Mouse (Mus musculus): ENCODE results near the gene Tex33. TPM values are rescaled to one million over a fixed set of nuclear protein-coding genes. Genes with fewer than 3 reads are reported as not detected.

Tex33 gene
- total RNA-seq, 2 experiments from 2014 or later = not detected

DNA sequence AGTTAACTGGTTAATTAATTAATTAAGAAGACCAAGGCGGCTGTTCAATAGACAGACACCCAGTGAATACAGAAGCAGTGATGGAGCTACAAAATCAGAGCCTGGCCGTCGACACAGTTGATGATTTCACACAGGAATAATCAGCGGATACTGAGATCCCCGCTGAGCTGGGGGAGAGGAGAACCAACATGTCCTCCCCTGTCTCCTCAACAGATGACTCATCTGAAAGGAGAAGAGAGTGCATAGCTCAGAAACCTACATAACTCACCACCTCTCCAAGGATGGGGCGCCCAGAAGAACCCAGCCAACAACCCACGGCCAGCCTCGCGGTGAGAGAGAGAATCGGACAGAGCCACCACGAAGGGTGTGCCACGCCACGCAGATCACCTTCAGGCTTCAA, 24.7 kb upstream of the Tex33 start:
- ATAC-seq (replicated peaks; ENCODE audit: poor library complexity, severe bottlenecking) = no peak

DNA sequence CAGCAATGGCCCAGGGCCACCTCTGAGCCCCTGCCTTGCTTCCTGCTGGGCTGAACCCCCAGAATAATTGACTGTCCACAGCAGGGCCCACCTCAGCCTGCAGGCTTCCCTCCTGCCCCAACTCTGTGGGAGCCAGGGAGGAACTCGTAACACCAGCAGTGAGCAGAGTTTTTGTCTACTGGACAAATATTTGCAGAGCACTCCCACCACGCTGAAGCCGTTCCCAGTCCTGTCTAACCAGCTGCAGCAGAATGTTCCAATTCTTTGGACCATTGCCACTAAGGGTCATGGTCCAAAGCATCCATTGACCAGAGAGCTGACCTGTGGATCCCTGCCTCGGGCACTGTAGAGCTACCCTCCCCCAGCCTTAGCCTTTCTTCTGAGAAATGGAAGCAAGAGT, 21.2 kb upstream of the Tex33 start:
- no peak for ATAC-seq (replicated peaks; ENCODE audit: poor library complexity, severe bottlenecking)

DNA sequence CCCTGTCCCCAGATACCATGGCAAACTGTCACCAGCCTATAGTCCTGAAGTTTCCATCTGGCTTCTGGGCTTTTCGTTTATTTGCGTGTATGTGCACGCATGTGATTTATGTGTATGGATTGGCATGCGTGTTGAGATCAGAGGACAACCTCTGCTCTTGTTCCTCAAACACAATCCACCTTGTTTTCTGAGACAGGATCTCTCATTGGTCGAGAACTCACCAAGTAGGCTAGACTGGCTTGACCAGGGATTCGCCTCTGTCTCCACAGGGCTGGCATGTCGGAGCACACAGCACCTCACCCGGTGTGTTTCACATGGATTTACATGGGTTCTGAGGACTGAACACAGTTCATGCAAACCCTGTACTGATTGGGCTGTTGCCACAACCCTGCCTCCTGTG, 18.4 kb upstream of the Tex33 start:
- ATAC-seq (replicated peaks; ENCODE audit: poor library complexity, severe bottlenecking) = no peak

DNA sequence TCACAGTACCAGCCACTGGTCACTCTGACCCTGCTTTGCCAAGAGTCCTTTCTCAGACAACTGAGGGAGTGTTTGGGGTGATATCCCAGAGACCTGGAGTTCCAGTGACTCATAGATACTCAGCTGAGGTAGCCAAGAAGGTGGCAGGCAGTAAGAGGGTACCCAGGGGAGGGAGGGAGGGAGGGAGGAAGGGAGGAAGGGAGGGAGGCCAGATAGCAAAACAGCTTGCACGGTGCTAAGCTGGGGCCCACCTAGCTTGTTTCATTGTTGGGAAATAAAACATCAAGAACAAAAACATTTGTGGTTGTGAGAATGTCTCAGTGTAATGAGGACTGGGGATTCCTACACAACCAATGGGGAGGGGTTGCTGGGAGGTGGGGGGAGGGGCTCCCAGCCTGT, 18.0 kb upstream of the Tex33 start:
- no peak for ATAC-seq (replicated peaks; ENCODE audit: poor library complexity, severe bottlenecking)

DNA sequence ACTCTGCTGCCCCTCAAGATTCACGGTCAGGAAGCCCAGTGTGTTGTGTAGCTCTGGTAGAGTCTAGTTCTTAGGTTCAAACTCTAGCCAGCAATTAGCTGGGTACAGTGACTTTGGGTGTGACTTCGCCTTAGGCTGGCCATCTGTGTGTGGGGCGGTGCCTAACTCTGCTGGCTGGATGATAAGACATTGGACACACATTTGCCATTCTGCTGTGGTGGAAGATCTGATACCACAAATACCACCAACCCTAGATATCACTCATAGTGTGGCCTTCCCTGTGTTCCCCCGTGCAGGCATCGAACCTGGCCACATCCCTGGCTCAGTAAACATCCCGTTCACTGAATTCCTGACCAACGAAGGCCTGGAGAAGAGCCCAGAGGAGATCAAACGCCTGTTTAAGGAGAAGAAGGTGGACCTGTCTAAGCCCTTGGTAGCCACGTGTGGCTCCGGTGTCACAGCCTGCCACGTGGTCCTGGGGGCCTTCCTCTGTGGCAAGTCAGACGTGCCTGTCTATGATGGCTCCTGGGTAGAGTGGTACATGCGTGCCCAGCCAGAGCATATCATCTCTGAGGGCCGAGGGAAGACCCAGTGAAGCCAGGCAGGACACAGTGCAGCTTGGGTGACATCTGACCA, 17.5 kb upstream of the Tex33 start:
- ATAC-seq (replicated peaks; ENCODE audit: poor library complexity, severe bottlenecking) = 0 out of 2 replicates have a peak, but pooled peaks have one; percentile 9

DNA sequence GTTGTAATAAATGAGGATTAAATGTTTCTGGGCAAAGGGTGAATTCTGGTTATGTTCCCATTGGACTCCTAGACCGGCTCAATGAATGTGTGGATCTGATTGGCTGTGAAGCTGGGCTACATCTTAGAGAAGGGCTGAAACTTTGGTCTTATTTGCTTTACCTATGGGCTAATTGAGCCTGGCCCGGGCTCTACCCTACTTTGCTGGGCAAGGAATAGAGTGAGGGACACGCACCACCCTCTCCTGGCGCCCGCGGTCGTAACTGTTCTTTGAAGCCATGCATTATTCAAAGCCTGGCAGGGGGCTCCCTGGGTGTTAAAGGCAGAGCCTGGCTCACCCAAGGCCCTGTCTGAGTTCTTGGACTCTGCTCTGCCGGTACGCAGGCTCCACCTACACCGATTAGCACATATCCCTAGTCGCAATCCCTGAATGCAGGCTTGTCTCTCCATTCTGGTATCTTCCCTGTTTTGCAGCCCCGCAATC, 13.9 kb upstream of the Tex33 start:
- no peak for ATAC-seq (replicated peaks; ENCODE audit: poor library complexity, severe bottlenecking)

DNA sequence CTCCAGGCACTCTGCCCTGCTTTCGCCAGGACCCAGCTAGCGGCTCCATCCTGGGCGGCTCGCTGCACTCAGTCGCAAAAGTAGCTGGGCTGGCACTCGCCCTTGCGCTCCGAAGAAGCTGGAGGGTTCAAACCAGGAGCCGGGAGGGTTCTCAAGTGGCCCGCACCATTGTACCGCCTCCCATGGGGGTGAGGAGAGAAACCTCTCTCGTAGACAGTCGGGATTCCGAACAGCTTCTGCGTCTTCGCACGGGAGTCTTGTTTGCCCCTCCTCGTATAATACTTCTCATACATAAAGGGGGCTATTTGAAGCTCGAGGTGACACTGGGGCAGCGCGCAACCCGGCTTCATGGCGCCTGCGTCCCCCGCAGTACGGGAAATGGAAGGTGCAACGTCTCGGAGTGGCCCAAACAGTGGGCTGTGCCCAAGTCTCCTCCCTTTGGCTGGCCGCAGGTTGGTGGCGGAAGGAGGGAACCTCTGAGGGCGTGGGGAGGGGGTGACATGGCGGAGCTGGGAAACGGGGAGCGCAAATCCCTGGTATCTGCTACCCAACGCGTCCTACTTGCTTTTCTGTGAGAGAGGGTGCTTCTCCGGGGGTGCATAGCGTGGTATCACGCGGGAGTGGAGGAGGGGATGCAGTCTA, 10.7 kb upstream of the Tex33 start, which contains the start of gene Mpst:
TSS of gene Mpst (plus strand) at position 124 of the 642 bp plus-strand sequence.
- peak; percentile 85 for ATAC-seq (replicated peaks; ENCODE audit: poor library complexity, severe bottlenecking)

DNA sequence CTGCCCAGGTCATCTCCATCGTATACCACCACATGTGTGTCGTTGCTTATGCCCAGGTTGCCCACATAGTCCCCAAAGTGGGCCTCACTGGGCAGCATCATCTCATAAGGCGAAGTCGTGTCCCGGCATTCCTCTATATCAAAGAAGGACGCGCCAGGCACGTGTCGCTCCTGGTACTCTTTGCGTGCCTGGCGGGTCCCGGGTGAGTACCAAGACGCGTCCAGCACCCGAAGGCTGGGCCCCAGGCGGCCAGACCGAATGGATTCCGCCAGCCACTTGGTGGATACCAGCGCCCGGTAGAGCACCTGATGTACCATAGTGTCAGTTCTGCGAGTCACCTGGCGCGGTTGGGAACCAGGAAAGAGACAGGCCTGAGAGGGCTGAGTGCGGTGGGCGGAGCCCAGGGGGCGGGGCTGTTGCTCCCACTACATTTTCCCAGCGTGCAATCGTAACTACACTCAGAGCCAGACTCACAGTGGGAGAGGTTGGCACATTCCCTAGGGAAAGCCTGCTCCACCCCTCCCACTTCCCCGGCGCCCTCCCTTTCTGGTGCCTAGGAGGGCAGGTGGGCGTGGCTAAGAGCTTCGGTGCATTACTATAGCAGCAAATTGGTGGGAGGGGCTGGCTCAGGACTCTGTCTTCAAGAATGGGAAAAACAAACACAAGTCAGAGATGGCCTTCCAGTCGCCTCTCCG, 10.0 kb upstream of the Tex33 start, which contains the start of gene Tst:
TSS of gene Tst (minus strand) at position 391 of the 695 bp plus-strand sequence.
- peak; percentile 33 for ATAC-seq (replicated peaks; ENCODE audit: poor library complexity, severe bottlenecking)

DNA sequence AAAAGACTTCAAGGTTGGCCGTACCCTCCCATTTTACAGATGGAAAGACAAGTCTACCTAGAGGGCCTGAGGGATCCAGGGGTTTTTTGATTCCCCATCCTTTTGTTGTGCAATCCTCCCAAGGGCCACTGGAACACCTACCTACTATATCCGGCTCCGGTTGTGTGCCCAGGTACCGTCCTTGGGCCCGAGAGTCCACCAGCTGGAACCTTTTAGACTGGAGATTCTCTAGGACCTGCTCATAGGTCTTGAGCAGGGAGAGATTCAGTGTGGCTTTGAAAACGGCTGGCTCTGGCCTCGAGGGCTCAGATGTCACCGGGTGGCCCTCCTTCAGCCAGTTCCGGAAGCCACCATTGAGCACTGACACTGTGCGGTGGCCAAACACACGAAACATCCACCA, 9.4 kb upstream of the Tex33 start:
- no peak for ATAC-seq (replicated peaks; ENCODE audit: poor library complexity, severe bottlenecking)

DNA sequence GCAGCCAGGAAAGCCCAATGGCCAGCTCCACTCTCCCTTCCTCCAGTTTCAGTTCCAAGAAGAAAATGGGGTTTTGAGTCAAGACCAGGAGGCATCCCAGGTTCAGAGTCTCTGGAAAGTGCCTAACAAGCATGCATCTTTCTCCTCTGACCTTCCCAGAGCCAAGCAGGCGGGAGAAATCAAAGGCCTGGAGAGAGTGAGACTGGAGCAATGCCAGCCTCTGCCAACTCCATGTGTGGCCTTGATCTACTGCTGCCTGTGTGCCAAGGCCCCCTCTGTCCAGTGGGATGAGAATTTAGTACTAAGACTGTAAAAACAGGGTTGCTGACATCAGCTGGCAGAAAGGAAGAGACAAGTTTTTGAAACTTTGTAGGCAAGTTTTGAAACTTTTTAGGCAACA, 8.2 kb upstream of the Tex33 start:
- no peak for ATAC-seq (replicated peaks; ENCODE audit: poor library complexity, severe bottlenecking)

DNA sequence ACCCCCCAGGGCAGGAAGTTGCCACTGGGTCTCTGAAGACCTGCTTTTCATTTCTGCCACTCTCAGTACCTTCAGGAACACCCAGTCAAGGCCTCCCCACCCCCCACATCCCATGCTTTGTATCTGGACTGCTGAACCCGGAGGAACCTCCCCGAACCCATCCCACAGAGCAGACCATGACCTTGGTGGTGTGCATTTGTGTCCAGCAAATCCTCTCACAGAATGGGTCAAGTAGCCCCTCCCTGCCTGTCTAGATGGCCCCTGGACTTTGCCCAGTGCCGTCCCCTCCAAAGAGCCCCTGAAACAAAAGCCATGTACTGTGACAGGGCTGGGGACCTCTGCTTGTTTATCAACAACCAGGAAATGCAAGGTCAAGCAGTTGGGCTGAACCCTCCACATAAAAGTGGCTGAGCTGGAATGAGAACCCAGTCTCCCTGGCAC, 7.6 kb upstream of the Tex33 start:
- ATAC-seq (replicated peaks; ENCODE audit: poor library complexity, severe bottlenecking) = no peak

DNA sequence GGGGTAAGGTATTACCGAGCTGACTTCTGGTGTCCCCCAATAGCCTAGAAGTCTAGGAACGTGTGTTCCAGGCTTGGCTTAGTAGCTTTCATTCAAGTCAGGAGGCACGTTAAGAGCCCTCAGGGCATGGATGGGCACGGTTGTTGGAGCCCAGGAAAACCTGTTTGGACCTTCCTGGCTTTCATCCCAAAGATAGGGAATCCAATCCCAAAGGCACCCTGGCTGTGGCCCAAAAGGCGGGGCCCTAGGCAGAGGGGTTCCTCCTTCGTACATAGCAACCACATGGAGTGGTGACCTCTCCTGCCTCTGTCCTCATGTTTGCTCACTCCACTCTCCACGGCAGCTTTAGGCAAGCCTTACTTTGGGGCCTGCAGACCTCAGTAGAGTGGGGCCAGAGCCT, 6.7 kb upstream of the Tex33 start:
- ATAC-seq (replicated peaks; ENCODE audit: poor library complexity, severe bottlenecking) = no peak

DNA sequence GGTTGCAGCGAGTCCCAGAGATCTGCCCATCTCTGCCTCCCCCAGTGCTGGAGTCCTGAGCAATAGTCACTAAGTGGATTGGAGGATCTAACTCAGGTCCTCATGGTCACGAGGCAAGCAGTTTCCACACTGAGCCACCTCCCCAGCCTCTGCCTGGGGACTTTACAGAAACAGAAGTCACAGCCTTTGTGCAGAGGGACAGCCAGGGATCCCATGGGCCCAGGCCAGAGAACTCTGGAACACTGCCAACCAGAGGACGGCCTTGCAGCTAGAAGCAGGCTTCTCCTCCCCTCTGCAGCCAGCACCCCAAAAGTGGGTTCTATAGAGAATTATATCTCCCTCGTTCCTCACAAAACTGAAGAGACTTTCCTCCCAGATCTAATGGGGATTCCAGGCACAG, 6.2 kb upstream of the Tex33 start:
- ATAC-seq (replicated peaks; ENCODE audit: poor library complexity, severe bottlenecking) = peak; percentile 11; the same call in 1 of the 2 replicates

DNA sequence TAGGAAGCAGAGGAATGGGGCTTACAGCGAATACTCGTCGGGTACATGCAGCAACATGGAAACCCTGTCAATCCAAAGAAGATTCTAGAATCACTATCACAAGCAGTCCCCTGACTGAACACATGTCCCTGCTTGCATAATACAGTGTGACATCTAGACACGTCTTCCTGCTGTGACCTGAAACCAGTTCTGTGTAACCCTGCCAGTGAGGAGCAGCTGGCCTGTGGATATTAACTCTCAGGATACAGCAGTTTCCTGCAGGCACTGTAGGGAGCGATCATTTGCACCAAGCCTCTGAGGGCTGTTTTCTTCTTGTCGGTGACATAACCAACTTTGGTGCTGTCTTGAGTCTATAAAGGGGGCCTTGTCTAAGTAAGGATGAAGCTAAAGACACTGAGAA, 5.6 kb upstream of the Tex33 start:
- ATAC-seq (replicated peaks; ENCODE audit: poor library complexity, severe bottlenecking) = peak; percentile 58

DNA sequence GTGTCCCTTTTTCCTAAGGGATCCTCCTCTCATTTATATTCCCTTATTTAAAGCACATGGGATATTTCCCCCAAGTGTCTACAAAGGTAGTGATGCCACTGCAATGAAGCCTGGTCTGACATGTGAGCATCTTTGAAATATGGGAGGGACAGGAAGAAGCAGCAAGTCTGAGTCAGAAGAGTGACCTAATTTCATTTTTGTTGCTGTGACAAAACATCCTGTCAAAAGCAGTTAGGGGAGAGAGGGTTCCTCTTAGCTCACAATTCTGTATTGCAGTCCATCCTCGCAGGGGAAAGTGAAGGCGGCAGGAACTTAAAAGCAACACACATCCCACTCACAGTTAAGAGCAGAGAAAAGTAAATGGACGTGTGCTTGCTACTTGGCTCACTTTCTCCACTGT, 4.9 kb downstream of the Tex33 start:
- 0 out of 2 replicates have a peak, but pooled peaks have one; percentile 14 for ATAC-seq (replicated peaks; ENCODE audit: poor library complexity, severe bottlenecking)

DNA sequence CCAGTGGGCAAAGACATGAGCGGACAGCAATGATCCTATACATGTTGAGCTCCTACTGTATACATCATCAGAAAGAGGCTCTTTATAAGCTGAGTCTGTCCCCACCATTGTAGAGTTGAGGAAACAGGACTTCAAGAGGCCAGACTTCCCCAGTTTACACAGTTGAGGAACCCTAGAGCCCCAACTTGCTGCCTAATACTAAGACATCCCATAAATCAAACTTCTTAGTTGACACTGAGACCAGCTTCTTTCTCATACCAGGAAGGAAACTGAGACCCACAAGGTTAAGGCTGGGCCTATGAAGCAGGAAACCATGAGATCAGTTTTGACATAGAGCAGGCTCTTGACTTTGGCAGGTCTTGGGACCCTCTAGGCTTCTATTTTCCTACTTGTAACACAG, 10.1 kb downstream of the Tex33 start:
- ATAC-seq (replicated peaks; ENCODE audit: poor library complexity, severe bottlenecking) = no peak

DNA sequence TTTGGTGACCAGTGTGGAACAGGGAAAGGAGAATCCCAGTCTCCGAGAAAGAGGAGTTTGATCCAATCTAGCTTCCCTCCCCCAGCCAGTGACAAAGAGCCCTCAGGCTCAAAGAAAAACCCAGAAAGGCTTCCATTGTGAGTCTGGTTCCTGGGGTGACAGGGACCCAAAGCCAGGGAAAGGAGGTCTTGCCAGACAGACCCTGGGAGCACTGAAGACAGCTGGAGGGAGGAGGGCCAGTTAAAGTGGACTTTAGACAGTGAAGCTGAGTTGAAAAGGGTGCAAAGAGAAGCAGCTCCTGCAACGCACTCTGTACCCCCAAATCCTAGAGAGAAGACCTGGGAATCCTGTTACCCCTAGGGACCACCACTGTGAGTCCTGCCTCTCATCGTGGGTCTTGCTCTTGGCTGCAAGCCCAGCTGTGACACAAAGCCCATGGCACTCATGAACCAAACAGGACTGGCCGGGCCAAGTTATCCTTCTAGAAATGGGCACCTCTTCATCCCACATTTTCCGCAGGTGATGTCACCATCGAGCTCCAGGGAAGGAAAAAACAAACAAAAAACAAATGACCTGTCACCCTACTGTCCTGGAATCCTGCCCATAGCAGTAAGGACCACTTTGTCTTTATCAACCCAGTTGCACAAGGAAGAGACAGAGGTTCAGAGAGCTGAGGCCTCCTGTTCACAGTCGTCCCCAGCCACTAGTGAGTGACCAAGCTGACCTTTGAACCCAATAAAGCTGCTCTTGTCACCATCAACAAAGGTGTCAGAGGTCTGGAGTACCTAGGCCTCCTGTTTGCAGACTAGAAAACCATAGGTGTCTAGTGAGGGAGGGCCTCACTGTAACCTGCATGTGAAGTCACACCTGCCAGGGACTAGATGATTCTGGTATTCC, 11.2 kb downstream of the Tex33 start:
- ATAC-seq (replicated peaks; ENCODE audit: poor library complexity, severe bottlenecking) = no peak

DNA sequence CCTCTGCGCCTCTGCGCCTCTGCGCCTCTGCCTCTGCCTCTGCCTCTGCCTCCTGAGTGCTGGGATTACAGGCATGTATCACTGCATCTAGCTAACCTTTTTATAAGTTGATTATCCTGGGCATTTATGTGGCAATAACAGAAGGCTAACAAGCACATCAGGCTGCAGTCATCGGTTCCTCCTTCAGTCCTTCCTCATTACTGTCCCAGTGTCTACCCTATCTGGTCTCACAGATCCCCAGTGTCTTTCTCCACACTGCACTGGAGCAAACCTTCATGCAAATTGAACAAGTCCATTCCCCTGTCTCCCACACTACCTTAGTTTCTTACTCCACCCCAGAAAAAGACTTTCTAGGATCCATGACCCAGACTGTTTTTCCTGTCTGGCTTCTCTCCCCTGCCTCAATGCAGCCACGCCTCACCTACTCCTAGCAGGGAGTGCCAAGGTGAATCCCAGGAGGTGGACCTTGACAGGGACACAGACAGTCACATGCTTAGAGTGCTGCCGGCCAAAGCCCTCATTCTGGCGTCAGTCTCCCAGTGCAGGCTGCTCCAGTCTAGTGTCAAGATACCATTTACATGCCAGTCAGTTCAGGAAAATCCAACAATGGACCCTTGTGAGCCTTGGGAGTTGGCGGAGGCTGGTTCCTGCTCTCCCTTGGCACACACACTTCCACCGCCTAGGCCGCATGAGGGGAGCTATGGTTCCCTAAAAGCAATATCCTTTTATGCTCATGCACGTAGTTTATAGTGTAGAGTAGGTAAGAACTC, 12.1 kb downstream of the Tex33 start:
- ATAC-seq (replicated peaks; ENCODE audit: poor library complexity, severe bottlenecking) = peak; percentile 92

DNA sequence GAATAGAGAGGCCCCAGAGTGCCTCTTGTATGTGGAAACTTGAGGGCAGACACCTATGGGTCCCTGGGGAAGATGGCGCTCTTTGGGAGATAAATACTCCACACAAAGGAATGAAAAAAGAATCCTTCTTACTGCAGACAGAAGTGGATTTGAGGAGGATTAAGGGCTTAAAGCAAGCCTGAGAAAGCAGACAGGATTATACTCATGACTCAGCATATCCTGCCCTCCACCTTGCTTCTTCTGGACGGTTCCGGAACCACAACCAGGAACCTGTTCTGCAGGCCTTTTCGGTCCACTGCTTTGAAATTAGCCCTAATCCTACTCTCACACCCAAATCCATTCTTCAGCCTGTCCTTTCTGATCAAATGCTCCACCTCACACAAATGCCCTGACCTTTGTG, 13.6 kb downstream of the Tex33 start:
- ATAC-seq (replicated peaks; ENCODE audit: poor library complexity, severe bottlenecking) = no peak

DNA sequence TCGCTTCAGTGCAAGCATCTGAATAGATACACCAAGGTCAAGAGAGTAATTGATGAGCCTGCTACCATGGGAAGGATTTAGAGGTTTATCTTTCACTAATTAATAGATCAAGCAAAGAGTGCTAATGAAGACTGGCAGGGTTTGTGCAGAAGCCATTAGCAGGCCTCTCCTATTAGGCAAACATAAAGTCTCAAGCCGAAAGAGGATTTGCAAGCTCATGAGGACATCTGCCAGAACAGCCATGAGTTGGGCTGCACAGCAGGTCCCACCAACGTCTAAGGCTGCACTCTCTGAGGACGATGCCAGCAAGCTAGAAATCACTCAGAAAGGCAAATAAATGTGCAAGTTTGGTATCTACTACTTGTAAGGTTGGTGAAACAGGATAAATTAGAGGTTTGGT, 15.0 kb downstream of the Tex33 start:
- ATAC-seq (replicated peaks; ENCODE audit: poor library complexity, severe bottlenecking) = no peak
